In genomic region chr4:32920863-32921262, GRCm38 (mm10) we compare ENCODE assay signal across 21 mouse cellular contexts. TPM values are rescaled to one million over a fixed set of nuclear protein-coding genes. Genes with fewer than 3 reads are reported as not detected.
DNase-seq lines count a peak whose midpoint lies in the region; ATAC-seq and TF ChIP-seq lines count a peak whose summit lies in the region.
"Had no signal": no experiment of that assay in that cellular context is flagged by ENCODE, and none has a peak within 500 bp of the region (broad histone marks: within the 10 kb centered on the region; RNA-seq: fewer than 3 reads in every experiment).

No protein-coding gene starts in this region.

- H3K4me3 ChIP-seq in hindbrain, embryonic 10.5 days, result no peak overlapping the region
- H3K4me3 ChIP-seq in hindbrain, embryonic 16.5 days (ENCODE audit: low read length), result no peak overlapping the region
- H3K4me3 ChIP-seq in olfactory bulb, adult 2 months (ENCODE audit: insufficient read depth, low read depth, low read length), result no peak overlapping the region
- H3K4me3 ChIP-seq: embryonic facial prominence, embryonic 15.5 days; liver, embryonic 15.5 days; megakaryocyte, embryonic 14.5 days had no signal

- WGBS in hindbrain, embryonic 10.5 days, result 73% methylated on average over 7 of the region's 7 CpGs
- WGBS in hindbrain, embryonic 16.5 days, result 52% methylated on average over 7 of the region's 7 CpGs
- WGBS in olfactory bulb, adult 2 months, result 37% methylated on average over 7 of the region's 7 CpGs

- H3K27ac ChIP-seq in hindbrain, embryonic 10.5 days, result peak overlapping the region; percentile 94
- H3K27ac ChIP-seq in hindbrain, embryonic 16.5 days (ENCODE audit: low read depth, low read length), result no peak overlapping the region
- peak overlapping the region; percentile 9 for H3K27ac ChIP-seq in olfactory bulb, adult 2 months (ENCODE audit: insufficient read depth, low read depth, low read length)
- H3K27ac ChIP-seq: embryonic facial prominence, embryonic 15.5 days; kidney, postnatal 0 days; liver, embryonic 15.5 days had no signal

- DNase-seq in hindbrain, embryonic 10.5 days (ENCODE audit: low spot score), result no peak
- peak; percentile 27 for DNase-seq in thymus, postnatal 0 days (ENCODE audit: low spot score)
- no peak for DNase-seq in thymus, postnatal 14 days
- DNase-seq in adrenal gland, postnatal 4 days (ENCODE audit: low spot score in 2 of 2), result no peak
- DNase-seq in urinary bladder, postnatal 36 days (ENCODE audit: low spot score in 2 of 2), result no peak
- DNase-seq: adrenal gland, postnatal 10 days; cerebellum, adult 9-11 months; heart, postnatal 10 days; kidney, adult 11 months; layer of hippocampus, postnatal 36 days had no signal

- TF ChIP-seq POLR2A in olfactory bulb, adult 2 months (IDR thresholded peaks at IDR 0.05; ENCODE audit: insufficient read depth, low read depth, low read length), result no peak

- no peak for ATAC-seq in hindbrain, embryonic 16.5 days
- ATAC-seq in granulocyte monocyte progenitor cell, adult 5-6 weeks (replicated peaks; ENCODE audit: poor library complexity, severe bottlenecking), result 0 out of 2 replicates have a peak, but pooled peaks have one; percentile 12
- ATAC-seq: activated CD4-positive, CD25-positive, alpha-beta regulatory T cell, adult 4 months; lung, postnatal 0 days; Patski had no signal

- H3K4me2 ChIP-seq in hindbrain, embryonic 16.5 days (ENCODE audit: low read length), result no peak overlapping the region
- H3K4me2 ChIP-seq: embryonic facial prominence, embryonic 15.5 days; heart, embryonic 11.5 days; liver, embryonic 15.5 days had no signal

- no peak overlapping the region for H3K9ac ChIP-seq in hindbrain, embryonic 16.5 days (ENCODE audit: low read depth, low read length)
- H3K9ac ChIP-seq: embryonic facial prominence, embryonic 15.5 days; liver, embryonic 15.5 days had no signal

- no peaks in the 10 kb centered on the region for H3K36me3 ChIP-seq in hindbrain, embryonic 10.5 days
- H3K36me3 ChIP-seq in hindbrain, embryonic 16.5 days (ENCODE audit: control insufficient read depth, insufficient read depth, low read length), result no peaks in the 10 kb centered on the region
- H3K36me3 ChIP-seq: embryonic facial prominence, embryonic 15.5 days; liver, embryonic 15.5 days had no signal

- H3K4me1 ChIP-seq in hindbrain, embryonic 10.5 days (replicated peaks), result peaks cover 85% of the 10 kb centered on the region
- H3K4me1 ChIP-seq in hindbrain, embryonic 16.5 days (ENCODE audit: control insufficient read depth, insufficient read depth, low read depth, low read length), result peaks cover 16% of the 10 kb centered on the region
- peaks cover 46% of the 10 kb centered on the region for H3K4me1 ChIP-seq in olfactory bulb, adult 2 months (ENCODE audit: control insufficient read depth, insufficient read depth, low read length)

- no peak for TF ChIP-seq CTCF in olfactory bulb, adult 2 months (IDR thresholded peaks at IDR 0.05; ENCODE audit: insufficient read depth, low read depth, low read length)

- no peaks in the 10 kb centered on the region for H3K27me3 ChIP-seq in hindbrain, embryonic 10.5 days (ENCODE audit: insufficient read depth, poor library complexity, severe bottlenecking)
- H3K27me3 ChIP-seq in hindbrain, embryonic 16.5 days (replicated peaks; ENCODE audit: control insufficient read depth, insufficient read depth, low read length), result no peaks in the 10 kb centered on the region
- H3K27me3 ChIP-seq: embryonic facial prominence, embryonic 15.5 days; Patski had no signal

- no peaks in the 10 kb centered on the region for H3K9me3 ChIP-seq in hindbrain, embryonic 10.5 days
- no peaks in the 10 kb centered on the region for H3K9me3 ChIP-seq in hindbrain, embryonic 16.5 days (ENCODE audit: control insufficient read depth, low read length)
- H3K9me3 ChIP-seq: embryonic facial prominence, embryonic 15.5 days; liver, embryonic 15.5 days; megakaryocyte, embryonic 14.5 days had no signal

RNA-seq across cellular contexts. Expression of gene Ankrd6, which starts 29.8 kb away (rescaled TPM):
- 24.0 and 27.1 TPM in 2 replicates for polyA plus RNA-seq in hindbrain, embryonic 10.5 days (2016; fragmentation: Nextera tagmentation; extraction: Ambion mirVana)
- 22.2 and 27.1 TPM in 2 replicates for polyA plus RNA-seq in hindbrain, embryonic 16.5 days (2015; fragmentation: Nextera tagmentation; extraction: Ambion mirVana)
- polyA plus RNA-seq in thymus, postnatal 0 days (2015; fragmentation: Nextera tagmentation; extraction: Ambion mirVana), result 10.1 and 12.8 TPM in 2 replicates
- 0.62 and 0.82 TPM in 2 replicates for total RNA-seq in granulocyte monocyte progenitor cell, adult 5-6 weeks (2014; fragmentation: Nextera tagmentation)
- 0.26 and 0.98 TPM in 2 replicates for total RNA-seq in granulocyte monocyte progenitor cell, adult 5-6 weeks (2017)
- 105 TPM in 1 of 2 replicates, not detected in the other for polyA plus RNA-seq in olfactory bulb, adult 2 months (2012; ENCODE audit: insufficient read depth, insufficient read length, low replicate concordance, missing spikeins)
- total RNA-seq in adrenal gland, postnatal 4 days (2021), result 1 to 10 TPM; 7.6 to 10.0 TPM
